Mouse (Mus musculus): ENCODE measurements around the gene Tmem238. TPM values are rescaled to one million over a fixed set of nuclear protein-coding genes. Genes with fewer than 3 reads are reported as not detected.

Tmem238 gene
- polyA plus RNA-seq (2017; shearing (Covaris generic)) = 13.4 TPM

GRCm38 (mm10) chr7:4789436-4789935 is at the start of gene Tmem238:
TSS of gene Tmem238 (minus strand) at chr7:4789656.

GRCm38 (mm10) chr7:4812303-4813104 is 23.0 kb upstream of the Tmem238 start, which contains the start of gene Ube2s:
TSS of gene Ube2s (minus strand) at chr7:4812590.

DNA sequence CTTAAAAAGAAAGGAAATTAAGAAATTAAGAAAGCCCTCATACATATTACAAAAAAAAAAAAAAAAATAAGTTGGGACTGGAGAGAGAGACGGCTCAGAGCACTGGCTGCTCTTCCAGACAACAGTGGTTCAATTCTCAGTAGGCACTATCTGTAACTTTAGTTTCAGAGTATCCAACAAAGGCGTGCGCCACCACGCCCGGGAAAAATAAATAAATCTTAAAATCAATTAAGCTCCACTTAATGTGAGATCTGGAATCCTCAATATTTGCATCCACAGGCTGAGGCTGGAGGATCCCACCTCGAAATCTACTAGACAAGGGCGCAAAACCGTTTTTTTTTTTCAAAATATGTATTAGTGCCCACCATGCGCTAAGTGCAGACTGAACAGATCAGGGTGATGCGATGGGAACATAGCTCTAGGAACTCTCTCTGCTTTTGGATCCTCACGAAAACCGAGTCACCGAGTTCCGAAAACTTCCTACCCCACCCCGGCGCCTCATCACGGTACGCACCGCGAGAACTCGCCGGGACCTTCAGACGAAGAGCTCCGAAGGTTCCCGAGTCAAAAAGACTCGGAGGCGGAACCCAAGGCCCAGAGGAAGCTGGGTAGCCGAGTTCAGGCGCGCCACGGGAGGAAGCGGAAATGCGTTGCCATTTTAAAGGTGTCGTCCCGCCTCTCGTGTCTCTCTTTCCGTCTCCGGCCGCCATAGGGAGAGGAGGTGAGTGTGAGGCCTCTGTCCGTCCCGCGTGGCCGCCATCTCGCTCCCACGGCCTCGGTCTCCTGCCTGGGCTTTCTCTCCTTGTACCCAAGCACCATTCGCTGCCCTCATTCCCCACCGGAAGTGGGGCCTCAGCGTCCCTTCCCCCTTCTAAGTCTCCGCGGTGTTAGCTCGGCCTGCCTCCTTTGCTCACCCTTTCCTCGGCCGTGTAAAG is 3.1 kb upstream of the Tmem238 start, which contains the start of gene Rpl28:
Gene Rpl28, plus strand, starts transcription at position 597 of the 935 bp plus-strand sequence.

GRCm38 (mm10) chr7:4782759-4783158 is 6.7 kb downstream of the Tmem238 start, which contains the start of the genes Il11 and Tmem190:
TSS of gene Il11 (minus strand) at chr7:4782859.
TSS of gene Tmem190 (plus strand) at chr7:4782937.

DNA sequence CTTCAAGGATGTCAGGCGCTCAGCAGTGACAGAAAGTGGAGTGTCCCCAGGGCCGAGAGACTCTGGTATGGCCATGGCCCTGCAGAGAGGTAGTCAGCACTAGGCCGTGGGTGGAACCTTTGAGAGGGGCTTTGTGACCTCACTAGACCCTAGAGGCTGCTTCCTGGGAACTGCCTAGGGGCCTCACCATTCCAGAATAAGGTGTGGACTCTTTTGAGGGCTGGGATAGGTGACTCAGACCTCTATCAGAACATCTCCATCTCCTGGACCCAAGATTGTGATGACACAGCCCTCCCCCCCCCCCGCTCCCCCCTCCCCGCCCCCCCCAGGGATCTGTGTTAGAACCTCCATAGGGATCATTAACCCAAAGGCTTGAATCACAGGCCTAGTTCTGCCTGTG is 18.3 kb downstream of the Tmem238 start, which contains the start of gene Fam71e2:
Gene Fam71e2, minus strand, starts transcription at position 101 of the 400 bp plus-strand sequence.

GRCm38 (mm10) chr7:4752821-4753570 is 36.5 kb downstream of the Tmem238 start, which contains the start of gene Cox6b2:
TSS of gene Cox6b2 (minus strand) at chr7:4753094.

GRCm38 (mm10) chr7:4739544-4740275 is 49.7 kb downstream of the Tmem238 start, which contains the start of gene Kmt5c:
TSS of gene Kmt5c (plus strand) at chr7:4740115.

Other genes with a start within 250 kb of the Tmem238 start
- 0.16 TPM for gene Syt5, start 242.1 kb downstream of the Tmem238 start, polyA plus RNA-seq (2017; shearing (Covaris generic))
- not detected for gene Ptprh, start 185.6 kb downstream of the Tmem238 start, polyA plus RNA-seq (2017; shearing (Covaris generic))
- gene Tmem86b, start 158.2 kb downstream of the Tmem238 start, polyA plus RNA-seq (2017; shearing (Covaris generic)) = 11.1 TPM
- 300 TPM for gene Ppp6r1, start 130.6 kb downstream of the Tmem238 start, polyA plus RNA-seq (2017; shearing (Covaris generic))
- 77.3 TPM for gene Hspbp1, start 104.6 kb downstream of the Tmem238 start, polyA plus RNA-seq (2017; shearing (Covaris generic))
- not detected for gene Brsk1, start 99.1 kb downstream of the Tmem238 start, polyA plus RNA-seq (2017; shearing (Covaris generic))
- 0.11 TPM for gene Tmem150b, start 64.4 kb downstream of the Tmem238 start, polyA plus RNA-seq (2017; shearing (Covaris generic))
- 33.5 TPM for gene Kmt5c, start 49.5 kb downstream of the Tmem238 start, polyA plus RNA-seq (2017; shearing (Covaris generic))
- gene Cox6b2, start 36.6 kb downstream of the Tmem238 start, polyA plus RNA-seq (2017; shearing (Covaris generic)) = 3.4 TPM
- not detected for gene Fam71e2, start 18.4 kb downstream of the Tmem238 start, polyA plus RNA-seq (2017; shearing (Covaris generic))
- not detected for gene Il11, start 6.8 kb downstream of the Tmem238 start, polyA plus RNA-seq (2017; shearing (Covaris generic))
- not detected for gene Tmem190, start 6.7 kb downstream of the Tmem238 start, polyA plus RNA-seq (2017; shearing (Covaris generic))
- 323 TPM for gene Rpl28, start 3.2 kb upstream of the Tmem238 start, polyA plus RNA-seq (2017; shearing (Covaris generic))
- gene Ube2s, start 22.9 kb upstream of the Tmem238 start, polyA plus RNA-seq (2017; shearing (Covaris generic)) = 106 TPM
- not detected for gene Shisa7, start 55.0 kb upstream of the Tmem238 start, polyA plus RNA-seq (2017; shearing (Covaris generic))
- gene Isoc2b, start 80.6 kb upstream of the Tmem238 start, polyA plus RNA-seq (2017; shearing (Covaris generic)) = 33.3 TPM
- 1.1 TPM for gene Isoc2a, start 87.5 kb upstream of the Tmem238 start, polyA plus RNA-seq (2017; shearing (Covaris generic))
- gene Gm36210, start 116.9 kb upstream of the Tmem238 start, polyA plus RNA-seq (2017; shearing (Covaris generic)) = not detected
- gene Zfp628, start 125.6 kb upstream of the Tmem238 start, polyA plus RNA-seq (2017; shearing (Covaris generic)) = 2.6 TPM
- gene Nat14, start 132.4 kb upstream of the Tmem238 start, polyA plus RNA-seq (2017; shearing (Covaris generic)) = 0.79 TPM
- gene Ssc5d, start 136.1 kb upstream of the Tmem238 start, polyA plus RNA-seq (2017; shearing (Covaris generic)) = 0.17 TPM
- gene Sbk2, start 174.8 kb upstream of the Tmem238 start, polyA plus RNA-seq (2017; shearing (Covaris generic)) = 0.25 TPM
- not detected for gene Sbk3, start 181.5 kb upstream of the Tmem238 start, polyA plus RNA-seq (2017; shearing (Covaris generic))
- gene Zfp579, start 206.5 kb upstream of the Tmem238 start, polyA plus RNA-seq (2017; shearing (Covaris generic)) = 25.9 TPM
- gene Zfp524, start 224.8 kb upstream of the Tmem238 start, polyA plus RNA-seq (2017; shearing (Covaris generic)) = 26.5 TPM
- 46.1 TPM for gene Fiz1, start 225.0 kb upstream of the Tmem238 start, polyA plus RNA-seq (2017; shearing (Covaris generic))
- gene Gm44973, start 225.8 kb upstream of the Tmem238 start, polyA plus RNA-seq (2017; shearing (Covaris generic)) = 11.4 TPM
- gene Zfp865, start 230.7 kb upstream of the Tmem238 start, polyA plus RNA-seq (2017; shearing (Covaris generic)) = 11.8 TPM
- gene Ccdc106, start 230.9 kb upstream of the Tmem238 start, polyA plus RNA-seq (2017; shearing (Covaris generic)) = not detected
- not detected for gene 4632433K11Rik, start 244.5 kb upstream of the Tmem238 start, polyA plus RNA-seq (2017; shearing (Covaris generic))
- 3.6 TPM for gene Zfp784, start 248.8 kb upstream of the Tmem238 start, polyA plus RNA-seq (2017; shearing (Covaris generic))